Mouse (Mus musculus): Measurements from ENCODE around the gene Dcakd. TPM values are rescaled to one million over a fixed set of nuclear protein-coding genes. Genes with fewer than 3 reads are reported as not detected.

The Dcakd gene
- total RNA-seq, 2 experiments from 2014 or later: 44.4 to 44.6 TPM

- DNase-seq (ENCODE audit: low spot score in 2 of 2): no peak
Measured at GRCm38 (mm10) chr11:103008558-103008957, 19.6 kb downstream of the Dcakd start.

GRCm38 (mm10) chr11:103007001-103007340 is 21.2 kb downstream of the Dcakd start:
- no peak for DNase-seq (ENCODE audit: low spot score in 2 of 2)

DNA sequence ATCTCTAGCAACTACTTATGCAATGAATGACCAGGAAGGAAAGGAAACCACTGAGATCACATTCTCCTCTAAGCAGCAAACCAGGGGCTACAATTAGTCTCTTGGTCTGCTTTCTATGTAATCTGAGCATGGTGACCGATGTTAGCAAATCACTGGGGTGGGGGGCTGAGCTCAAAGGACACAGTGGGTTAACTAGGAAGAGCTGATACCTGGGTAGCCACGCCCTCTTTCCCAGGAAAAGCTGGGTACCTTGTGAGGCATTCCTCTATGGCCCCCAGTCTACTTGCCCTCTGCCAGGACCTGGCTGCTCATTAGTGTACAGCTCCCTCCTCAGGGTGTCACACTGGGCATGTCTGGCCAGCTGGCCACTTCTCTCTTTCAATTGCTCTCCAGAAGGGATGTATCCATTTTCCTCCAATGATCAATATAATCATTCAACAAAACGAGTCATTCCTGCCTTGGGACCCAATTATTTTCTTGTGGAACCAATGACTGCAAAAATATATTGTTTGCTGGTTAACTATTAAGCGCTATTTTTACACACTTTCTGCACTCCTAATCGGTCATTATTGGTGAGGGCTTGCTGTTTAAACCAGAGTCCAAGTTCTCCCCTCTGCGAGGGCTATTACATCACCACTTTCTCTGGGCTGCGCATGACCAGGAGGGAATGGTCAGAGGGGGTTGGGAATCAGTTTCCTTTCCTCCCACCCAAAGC is 21.7 kb downstream of the Dcakd start:
- DNase-seq (ENCODE audit: low spot score in 2 of 2): no peak

- no peak for DNase-seq (ENCODE audit: low spot score in 2 of 2)
Measured at GRCm38 (mm10) chr11:103005254-103005981, 22.7 kb downstream of the Dcakd start.

DNA sequence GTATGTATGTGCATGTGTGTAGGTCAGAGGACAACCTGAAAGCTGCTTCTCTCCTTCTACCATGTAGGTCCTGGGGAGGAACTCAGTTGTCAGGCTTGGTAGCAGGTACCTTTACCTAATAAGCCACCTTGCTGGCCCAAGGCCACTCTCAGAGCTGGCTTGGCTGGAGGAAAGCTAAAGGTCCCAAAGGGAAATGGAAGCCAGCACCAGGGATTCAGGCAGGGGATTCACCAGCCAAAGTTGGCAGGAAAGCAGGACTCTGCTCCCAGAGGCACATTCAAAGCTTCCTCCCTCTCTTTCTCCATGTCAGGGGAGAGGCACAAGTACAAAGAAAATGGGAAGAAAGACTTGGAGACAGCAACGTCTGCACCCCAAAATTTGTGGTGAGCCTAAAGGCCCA is 23.3 kb downstream of the Dcakd start:
- no peak for DNase-seq (ENCODE audit: low spot score in 2 of 2)

DNA sequence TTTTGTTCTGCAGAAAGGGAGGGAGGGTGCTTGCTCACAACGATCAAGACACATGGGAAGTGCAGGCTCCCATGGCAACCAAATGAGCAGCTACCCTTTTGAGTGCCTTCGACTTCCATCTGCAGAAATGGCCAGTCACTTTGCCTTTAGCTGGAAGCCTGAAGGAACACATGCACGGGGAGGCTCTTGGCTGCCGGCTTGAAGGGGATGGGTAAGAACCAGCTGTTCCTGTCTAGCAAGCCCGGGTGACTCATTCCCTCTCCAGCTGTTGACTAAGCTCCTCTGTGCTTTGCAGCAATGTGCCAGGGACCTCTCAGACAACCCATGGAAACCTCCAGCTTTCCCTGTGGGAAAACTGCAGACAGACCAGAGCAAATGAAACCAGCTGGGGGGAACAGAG is 24.9 kb downstream of the Dcakd start:
- peak; percentile 73 to 77 for DNase-seq (ENCODE audit: low spot score in 2 of 2)

DNA sequence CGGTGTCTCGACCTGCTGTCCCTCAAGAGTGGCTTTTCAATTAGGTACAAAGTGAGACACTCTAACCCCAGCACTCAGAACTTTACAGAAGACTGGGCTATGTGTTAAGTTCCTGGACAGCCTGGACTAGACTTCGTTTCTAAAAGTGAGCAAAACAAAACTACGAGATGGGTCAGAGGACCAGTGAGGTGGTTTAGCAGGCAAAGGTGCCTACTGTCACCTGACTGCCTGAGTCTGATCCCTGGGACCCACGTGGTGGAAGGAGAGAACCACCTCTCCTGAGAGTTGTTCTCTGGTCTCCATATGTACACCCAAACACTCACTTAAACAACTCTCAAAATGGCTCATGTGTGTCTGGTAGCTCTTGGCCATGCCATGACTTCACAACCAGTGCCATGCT is 27.1 kb downstream of the Dcakd start:
- DNase-seq (ENCODE audit: low spot score in 2 of 2): no peak

GRCm38 (mm10) chr11:103000111-103000510 is 28.0 kb downstream of the Dcakd start:
- DNase-seq (ENCODE audit: low spot score in 2 of 2): no peak

- DNase-seq (ENCODE audit: low spot score in 2 of 2): no peak
Measured at GRCm38 (mm10) chr11:102999317-102999970, 28.7 kb downstream of the Dcakd start.

GRCm38 (mm10) chr11:102998577-102999316 is 29.4 kb downstream of the Dcakd start:
- DNase-seq (ENCODE audit: low spot score in 2 of 2): no peak

- DNase-seq (ENCODE audit: low spot score in 2 of 2): no peak
Measured at GRCm38 (mm10) chr11:102998254-102998576, 29.9 kb downstream of the Dcakd start.

DNA sequence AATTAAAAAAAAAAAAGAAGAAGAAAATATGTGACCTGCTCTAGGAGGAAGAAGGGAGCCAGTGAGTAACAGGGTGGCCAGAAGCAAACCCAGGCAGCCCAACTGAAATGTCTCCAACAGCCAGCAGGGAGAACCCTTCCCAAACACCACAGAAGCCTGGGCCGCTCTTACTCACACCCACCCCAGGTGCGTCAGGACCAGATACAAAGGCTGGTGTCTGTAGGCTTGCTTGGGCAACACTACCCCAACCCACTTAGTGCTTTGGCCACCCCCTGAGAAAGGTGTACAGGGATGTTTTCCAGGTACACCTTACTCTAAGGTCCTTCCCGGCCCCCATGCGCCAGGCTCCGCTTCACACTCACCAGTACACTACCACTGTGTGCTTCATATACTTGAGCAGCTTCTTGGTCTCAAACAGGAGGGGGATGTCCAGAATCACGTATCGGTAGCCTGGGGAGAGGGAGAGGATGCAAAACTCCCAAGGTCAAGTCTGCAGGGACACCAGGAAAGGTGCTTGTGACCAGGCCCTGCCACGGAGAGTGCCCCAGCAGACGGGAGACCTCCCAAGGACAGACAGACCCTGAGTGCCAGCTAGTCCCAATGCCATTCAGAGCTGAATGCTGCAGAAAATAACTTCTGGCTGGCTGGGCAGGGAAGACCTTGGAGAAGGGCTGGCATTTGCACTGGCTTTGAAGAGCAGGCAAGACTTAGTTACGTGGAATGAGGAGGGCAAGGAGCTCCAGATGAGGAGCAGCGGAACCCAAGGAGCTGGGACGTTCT is 31.0 kb downstream of the Dcakd start:
- DNase-seq (ENCODE audit: low spot score in 2 of 2): no peak

DNA sequence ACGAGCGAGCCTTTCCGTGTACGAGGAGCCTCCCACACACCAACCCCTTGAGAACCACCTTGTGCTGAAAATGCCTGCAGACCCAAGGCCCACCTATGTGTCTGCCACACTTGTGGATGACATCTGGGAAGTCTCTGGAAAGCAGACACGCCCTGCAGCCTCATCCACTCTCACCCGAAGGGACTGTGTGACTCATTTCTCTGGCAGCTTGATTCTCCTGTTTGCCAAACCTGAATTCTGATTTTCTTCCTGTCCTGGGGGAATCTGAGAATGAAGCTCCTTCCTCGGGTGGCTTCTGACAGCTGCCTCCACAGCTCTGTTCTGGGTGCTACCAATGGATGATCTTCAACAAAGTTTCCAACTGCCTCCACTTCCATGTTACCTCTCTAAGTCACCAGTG is 31.7 kb downstream of the Dcakd start:
- no peak for DNase-seq (ENCODE audit: low spot score in 2 of 2)

- no peak for DNase-seq (ENCODE audit: low spot score in 2 of 2)
Measured at GRCm38 (mm10) chr11:102994952-102995351, 33.2 kb downstream of the Dcakd start.

DNA sequence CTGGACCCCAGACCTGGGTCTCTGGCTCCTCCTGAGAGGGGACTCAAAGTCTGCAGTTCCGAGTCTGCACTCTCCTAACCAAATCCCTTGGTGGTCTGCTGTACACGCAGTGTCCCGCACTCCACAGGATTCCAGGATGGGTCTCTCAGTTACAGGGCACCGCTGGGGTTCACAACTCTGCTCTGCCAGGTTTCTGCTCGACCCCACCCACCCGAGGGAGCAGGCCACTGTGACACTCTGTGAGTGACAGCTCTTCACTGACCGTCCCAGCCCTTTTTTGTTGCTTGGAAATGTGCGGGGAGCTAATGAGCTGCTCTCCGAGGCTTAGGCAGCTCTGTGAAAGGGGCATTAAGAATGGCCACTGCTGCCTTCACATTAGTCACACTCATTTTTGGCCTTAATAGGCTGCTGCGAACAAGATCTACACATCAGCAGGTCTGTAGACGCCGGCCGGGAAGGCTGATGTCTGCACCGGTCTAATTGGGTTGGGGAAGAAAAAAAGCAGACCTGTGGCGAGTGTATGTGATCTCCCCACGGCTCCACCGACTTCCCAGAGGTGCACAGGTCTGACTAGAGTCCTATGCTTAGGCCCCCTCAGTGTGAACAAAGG is 34.6 kb downstream of the Dcakd start:
- DNase-seq (ENCODE audit: low spot score in 2 of 2): no peak

DNA sequence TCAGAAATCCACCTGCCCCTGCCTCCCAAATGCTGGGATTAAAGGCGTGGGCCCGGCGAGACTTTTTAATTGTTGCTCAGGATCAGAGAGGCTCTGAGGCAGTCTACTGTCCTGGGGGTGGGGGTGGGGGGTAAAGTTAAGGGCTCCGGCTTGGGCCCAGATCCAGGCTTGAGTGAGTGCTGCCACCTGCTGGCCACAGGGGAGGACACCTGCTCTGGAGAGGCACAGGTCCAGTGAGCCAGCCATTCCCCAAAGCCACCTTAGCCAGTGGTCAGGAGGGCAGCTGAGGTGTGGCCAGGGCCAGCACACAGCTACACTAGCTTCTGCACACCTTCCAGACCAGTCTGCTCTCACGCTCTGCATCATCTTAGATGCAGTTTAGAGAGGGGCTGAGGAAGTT is 35.2 kb downstream of the Dcakd start:
- DNase-seq (ENCODE audit: low spot score in 2 of 2): peak; percentile 71 to 78

GRCm38 (mm10) chr11:102991681-102992080 is 36.5 kb downstream of the Dcakd start:
- no peak for DNase-seq (ENCODE audit: low spot score in 2 of 2)

GRCm38 (mm10) chr11:102990152-102990663 is 37.9 kb downstream of the Dcakd start:
- peak; percentile 34 to 48 for DNase-seq (ENCODE audit: low spot score in 2 of 2)

DNA sequence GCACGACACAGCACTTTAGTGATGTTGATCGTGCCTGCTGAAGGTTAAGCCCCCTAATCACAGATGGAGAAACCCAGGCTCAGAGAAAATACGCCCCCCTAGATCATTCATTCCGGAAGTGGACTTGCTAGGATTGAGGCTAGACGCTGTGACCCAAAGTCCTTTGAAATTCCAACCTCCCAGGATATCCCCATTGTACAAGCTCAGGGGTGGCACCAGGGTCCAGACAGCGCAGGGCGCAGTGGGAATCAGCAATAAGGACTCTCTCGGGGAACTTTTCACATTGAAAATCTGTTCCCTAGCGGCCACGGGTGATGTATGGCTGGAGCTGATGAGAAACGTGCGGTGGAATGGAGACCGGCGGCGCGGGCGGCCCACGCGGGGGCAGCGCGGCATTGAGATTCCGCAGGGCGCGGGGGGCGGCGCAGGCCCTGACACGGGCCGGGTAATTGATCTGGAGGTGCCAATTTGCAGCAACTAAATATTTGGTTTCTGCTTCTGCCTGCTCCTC is 38.4 kb downstream of the Dcakd start:
- no peak for DNase-seq (ENCODE audit: low spot score in 2 of 2)

DNA sequence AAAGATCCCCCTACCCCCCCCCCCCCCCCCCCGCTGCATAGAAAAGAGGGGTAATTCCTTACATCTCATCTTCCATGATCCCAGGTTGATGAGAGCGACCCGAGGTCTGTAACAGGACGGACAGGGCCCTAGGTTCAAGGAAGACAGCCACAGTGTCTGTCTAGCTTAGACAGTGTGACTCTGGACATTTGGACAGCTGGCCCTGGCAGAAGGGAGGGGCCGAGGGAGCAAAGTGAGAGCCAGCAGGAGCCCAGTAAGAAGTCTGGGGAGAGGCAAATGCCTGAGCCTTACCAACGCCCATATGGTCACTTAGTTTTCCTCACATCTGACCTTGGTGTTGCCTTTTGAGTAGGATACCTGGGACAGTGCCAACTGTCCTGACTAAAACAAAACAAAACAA is 43.0 kb downstream of the Dcakd start:
- no peak for DNase-seq (ENCODE audit: low spot score in 2 of 2)
